Mouse (Mus musculus): ENCODE measurements around the gene Rem2. TPM values are rescaled to one million over a fixed set of nuclear protein-coding genes. Genes with fewer than 3 reads are reported as not detected.

Rem2 gene
- total RNA-seq, 2 experiments from 2014 or later = not detected

Other genes starting within 250 kb of the Rem2 start
- gene Dad1, start 222.0 kb upstream of the Rem2 start, total RNA-seq (2015; ENCODE audit: low replicate concordance) = 58.9 and 78.6 TPM in 2 replicates
- gene Dad1, start 222.0 kb upstream of the Rem2 start, total RNA-seq (2017; ENCODE audit: low replicate concordance) = 20.1 and 26.9 TPM in 2 replicates
- 73.8 and 97.2 TPM in 2 replicates for gene Abhd4, start 221.9 kb upstream of the Rem2 start, total RNA-seq (2015; ENCODE audit: low replicate concordance)
- gene Abhd4, start 221.9 kb upstream of the Rem2 start, total RNA-seq (2017; ENCODE audit: low replicate concordance) = 63.7 and 104 TPM in 2 replicates
- gene Olfr49, start 191.2 kb upstream of the Rem2 start, total RNA-seq (2015; ENCODE audit: low replicate concordance) = not detected in 2 replicates
- not detected in 2 replicates for gene Olfr49, start 191.2 kb upstream of the Rem2 start, total RNA-seq (2017; ENCODE audit: low replicate concordance)
- gene Oxa1l, start 115.3 kb upstream of the Rem2 start, total RNA-seq (2015; ENCODE audit: low replicate concordance) = 10.4 and 20.9 TPM in 2 replicates
- gene Oxa1l, start 115.3 kb upstream of the Rem2 start, total RNA-seq (2017; ENCODE audit: low replicate concordance) = 8.9 and 9.3 TPM in 2 replicates
- 2.7 and 7.5 TPM in 2 replicates for gene Slc7a7, start 58.3 kb upstream of the Rem2 start, total RNA-seq (2015; ENCODE audit: low replicate concordance)
- gene Slc7a7, start 58.3 kb upstream of the Rem2 start, total RNA-seq (2017; ENCODE audit: low replicate concordance) = 5.6 and 6.0 TPM in 2 replicates
- gene Mrpl52, start 49.2 kb upstream of the Rem2 start, total RNA-seq (2015; ENCODE audit: low replicate concordance) = 36.8 and 40.3 TPM in 2 replicates
- 18.0 and 27.6 TPM in 2 replicates for gene Mrpl52, start 49.2 kb upstream of the Rem2 start, total RNA-seq (2017; ENCODE audit: low replicate concordance)
- 0.84 and 3.5 TPM in 2 replicates for gene Mmp14, start 44.5 kb upstream of the Rem2 start, total RNA-seq (2015; ENCODE audit: low replicate concordance)
- 1.7 and 2.0 TPM in 2 replicates for gene Mmp14, start 44.5 kb upstream of the Rem2 start, total RNA-seq (2017; ENCODE audit: low replicate concordance)
- gene Lrp10, start 12.0 kb upstream of the Rem2 start, total RNA-seq (2015; ENCODE audit: low replicate concordance) = 6.7 and 10.9 TPM in 2 replicates
- 12.2 and 13.9 TPM in 2 replicates for gene Lrp10, start 12.0 kb upstream of the Rem2 start, total RNA-seq (2017; ENCODE audit: low replicate concordance)
- gene Prmt5, start 41.4 kb downstream of the Rem2 start, total RNA-seq (2015; ENCODE audit: low replicate concordance) = 6.9 and 12.3 TPM in 2 replicates
- 5.2 and 9.5 TPM in 2 replicates for gene Prmt5, start 41.4 kb downstream of the Rem2 start, total RNA-seq (2017; ENCODE audit: low replicate concordance)
- 13.0 and 30.6 TPM in 2 replicates for gene Haus4, start 78.5 kb downstream of the Rem2 start, total RNA-seq (2015; ENCODE audit: low replicate concordance)
- 39.4 and 42.9 TPM in 2 replicates for gene Haus4, start 78.5 kb downstream of the Rem2 start, total RNA-seq (2017; ENCODE audit: low replicate concordance)
- not detected in 2 replicates for gene Ajuba, start 101.5 kb downstream of the Rem2 start, total RNA-seq (2015; ENCODE audit: low replicate concordance)
- gene Ajuba, start 101.5 kb downstream of the Rem2 start, total RNA-seq (2017; ENCODE audit: low replicate concordance) = 0.85 TPM in 1 of 2 replicates, not detected in the other
- gene 4931414P19Rik, start 129.9 kb downstream of the Rem2 start, total RNA-seq (2015; ENCODE audit: low replicate concordance) = 1.3 and 4.4 TPM in 2 replicates
- 1.0 and 1.4 TPM in 2 replicates for gene 4931414P19Rik, start 129.9 kb downstream of the Rem2 start, total RNA-seq (2017; ENCODE audit: low replicate concordance)
- gene Psmb5, start 141.9 kb downstream of the Rem2 start, total RNA-seq (2015; ENCODE audit: low replicate concordance) = 47.7 and 51.0 TPM in 2 replicates
- gene Psmb5, start 141.9 kb downstream of the Rem2 start, total RNA-seq (2017; ENCODE audit: low replicate concordance) = 12.9 and 18.1 TPM in 2 replicates
- gene Psmb11, start 145.3 kb downstream of the Rem2 start, total RNA-seq (2015; ENCODE audit: low replicate concordance) = not detected in 2 replicates
- gene Psmb11, start 145.3 kb downstream of the Rem2 start, total RNA-seq (2017; ENCODE audit: low replicate concordance) = 0.26 TPM in 1 of 2 replicates, not detected in the other
- not detected in 2 replicates for gene Gm17606, start 164.9 kb downstream of the Rem2 start, total RNA-seq (2015; ENCODE audit: low replicate concordance)
- not detected in 2 replicates for gene Gm17606, start 164.9 kb downstream of the Rem2 start, total RNA-seq (2017; ENCODE audit: low replicate concordance)
- gene Cdh24, start 165.3 kb downstream of the Rem2 start, total RNA-seq (2015; ENCODE audit: low replicate concordance) = 1.3 and 1.5 TPM in 2 replicates
- 2.4 and 5.0 TPM in 2 replicates for gene Cdh24, start 165.3 kb downstream of the Rem2 start, total RNA-seq (2017; ENCODE audit: low replicate concordance)
- gene 1700123O20Rik, start 210.1 kb downstream of the Rem2 start, total RNA-seq (2015; ENCODE audit: low replicate concordance) = 22.7 and 25.5 TPM in 2 replicates
- gene 1700123O20Rik, start 210.1 kb downstream of the Rem2 start, total RNA-seq (2017; ENCODE audit: low replicate concordance) = 18.1 and 25.8 TPM in 2 replicates
- gene Acin1, start 210.8 kb downstream of the Rem2 start, total RNA-seq (2015; ENCODE audit: low replicate concordance) = 173 and 217 TPM in 2 replicates
- gene Acin1, start 210.8 kb downstream of the Rem2 start, total RNA-seq (2017; ENCODE audit: low replicate concordance) = 369 and 562 TPM in 2 replicates
- gene Gm29776, start 222.7 kb downstream of the Rem2 start, total RNA-seq (2015; ENCODE audit: low replicate concordance) = not detected in 2 replicates
- gene Gm29776, start 222.7 kb downstream of the Rem2 start, total RNA-seq (2017; ENCODE audit: low replicate concordance) = not detected in 2 replicates
- 22.4 and 29.4 TPM in 2 replicates for gene Cebpe, start 236.1 kb downstream of the Rem2 start, total RNA-seq (2015; ENCODE audit: low replicate concordance)
- 27.7 and 53.0 TPM in 2 replicates for gene Cebpe, start 236.1 kb downstream of the Rem2 start, total RNA-seq (2017; ENCODE audit: low replicate concordance)